Comparison of ENCODE assay signal across 8 mouse cellular contexts in the genomic region with DNA sequence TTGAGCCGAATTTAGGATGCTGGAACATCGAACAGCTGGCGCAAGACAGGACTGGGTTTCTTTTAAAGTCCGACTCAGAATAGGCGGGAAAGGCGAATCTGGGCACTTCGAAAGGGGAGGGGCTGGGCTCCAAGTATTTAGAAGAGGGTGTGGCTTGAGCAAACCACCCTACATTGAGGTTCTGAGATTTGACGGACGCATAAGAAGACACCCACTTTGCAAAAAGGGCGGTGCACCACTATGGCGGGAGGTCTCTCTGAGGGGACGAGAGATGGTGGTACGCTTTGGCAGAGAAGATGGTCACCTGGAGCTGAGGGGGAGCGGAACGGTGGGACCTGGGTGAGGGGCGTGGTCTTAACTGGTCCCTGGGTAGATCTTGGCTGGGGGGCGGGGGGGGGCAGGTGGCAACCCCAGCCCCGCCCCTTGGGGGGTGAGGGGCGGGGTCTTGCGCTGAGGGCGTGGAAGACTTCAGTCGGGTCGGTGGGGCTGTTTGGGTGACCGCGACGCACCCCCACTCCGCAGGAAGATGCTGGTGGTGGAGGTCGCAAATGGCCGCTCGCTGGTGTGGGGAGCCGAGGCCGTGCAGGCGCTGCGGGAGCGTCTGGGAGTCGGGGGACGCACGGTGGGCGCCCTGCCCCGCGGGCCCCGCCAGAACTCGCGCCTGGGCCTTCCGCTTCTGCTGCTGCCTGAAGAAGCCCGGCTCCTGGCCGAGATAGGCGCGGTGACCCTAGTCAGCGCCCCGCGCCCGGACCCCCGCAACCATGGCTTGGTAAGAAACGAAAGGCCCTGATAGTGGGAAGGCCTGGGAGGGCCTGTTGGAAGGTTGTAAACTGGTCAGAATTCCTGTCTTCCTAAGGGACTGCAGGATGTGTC. TPM values are rescaled to one million over a fixed set of nuclear protein-coding genes. Genes with fewer than 3 reads are reported as not detected.
DNase-seq lines count a peak whose midpoint lies in the region; ATAC-seq lines count a peak whose summit lies in the region.

No protein-coding gene starts in this region.

- H3K4me1 ChIP-seq in forebrain, embryonic 15.5 days: peaks cover 33% of the 10 kb centered on the region

- H3K4me2 ChIP-seq in forebrain, embryonic 15.5 days (replicated peaks): peak overlapping the region; percentile 85

- peak; percentile 4; the same call in 1 of the 2 replicates for ATAC-seq in cerebellum, adult (ENCODE audit: insufficient number of reproducible peaks, low FRiP score, low TSS enrichment)
- peak; percentile 30 for ATAC-seq in forebrain, embryonic 15.5 days (replicated peaks)
- peak; percentile 42 to 49; a peak in 3 of 4 replicates for ATAC-seq in hematopoietic stem cell, adult 5-6 weeks (replicated peaks in 1 of 2; ENCODE audit: insufficient read depth in 1 of 2, low FRiP score in 2 of 2, low TSS enrichment in 1 of 2, low read depth in 1 of 2, poor library complexity in 2 of 2, severe bottlenecking in 2 of 2)

- peak; percentile 93 for DNase-seq in Muller cell, postnatal 12 days (ENCODE audit: inconsistent ontology term)
- DNase-seq in layer of hippocampus, adult 9-11 months: peak; percentile 68
- peak; percentile 87 for DNase-seq in lung, postnatal 36 days
- peak; percentile 16 for DNase-seq in retina, adult 2 months (ENCODE audit: low read depth, low spot score)
- DNase-seq in thymus, postnatal 36 days: peak; percentile 58 to 66

- peak overlapping the region; percentile 80 for H3K4me3 ChIP-seq in forebrain, embryonic 15.5 days

- no peaks in the 10 kb centered on the region for H3K9me3 ChIP-seq in forebrain, embryonic 15.5 days

- peak overlapping the region; percentile 92 for H3K9ac ChIP-seq in forebrain, embryonic 15.5 days (replicated peaks)

- H3K36me3 ChIP-seq in forebrain, embryonic 15.5 days: peaks cover 37% of the 10 kb centered on the region

- H3K27me3 ChIP-seq in forebrain, embryonic 15.5 days: no peaks in the 10 kb centered on the region

- under 1% methylated on average over 45 of the region's 55 CpGs for WGBS in forebrain, embryonic 15.5 days

- H3K27ac ChIP-seq in forebrain, embryonic 15.5 days (replicated peaks): peak overlapping the region; percentile 93

RNA-seq across cellular contexts. Expression of gene Mboat7, which starts 1.0 kb away (rescaled TPM):
- 54.8 and 66.7 TPM in 2 replicates for polyA plus RNA-seq in forebrain, embryonic 15.5 days (2015; fragmentation: Nextera tagmentation; extraction: Ambion mirVana)
- total RNA-seq in hematopoietic stem cell, adult 5-6 weeks (2017): 25.3 and 28.2 TPM in 2 replicates

RNA-seq across cellular contexts. Expression of gene Tsen34, which starts 1.6 kb away (rescaled TPM):
- 247 and 254 TPM in 2 replicates for polyA plus RNA-seq in forebrain, embryonic 15.5 days (2015; fragmentation: Nextera tagmentation; extraction: Ambion mirVana)
- 29.4 and 41.6 TPM in 2 replicates for total RNA-seq in hematopoietic stem cell, adult 5-6 weeks (2017)

RNA-seq across cellular contexts. Expression of gene Rps9, which starts 9.5 kb away (rescaled TPM):
- 995 and 1,054 TPM in 2 replicates for polyA plus RNA-seq in forebrain, embryonic 15.5 days (2015; fragmentation: Nextera tagmentation; extraction: Ambion mirVana)
- 1,808 and 2,399 TPM in 2 replicates for total RNA-seq in hematopoietic stem cell, adult 5-6 weeks (2017)

RNA-seq across cellular contexts. Expression of gene Tmc4, which starts 17.0 kb away (rescaled TPM):
- polyA plus RNA-seq in forebrain, embryonic 15.5 days (2015; fragmentation: Nextera tagmentation; extraction: Ambion mirVana): 2.6 and 3.1 TPM in 2 replicates
- 6.4 and 6.7 TPM in 2 replicates for total RNA-seq in hematopoietic stem cell, adult 5-6 weeks (2017)

RNA-seq across cellular contexts. Expression of gene Pirb, which starts 25.9 kb away (rescaled TPM):
- 0.27 and 0.33 TPM in 2 replicates for polyA plus RNA-seq in forebrain, embryonic 15.5 days (2015; fragmentation: Nextera tagmentation; extraction: Ambion mirVana)
- total RNA-seq in hematopoietic stem cell, adult 5-6 weeks (2017): 5.6 and 14.5 TPM in 2 replicates

Comparison
In these comparisons a context has a peak if more than half of its experiments do, and no peak if none do; other contexts are left out.
1. Peak in every context shown above with its lines: DNase-seq, ATAC-seq, H3K4me3 ChIP-seq and H3K27ac ChIP-seq.
2. DNase-seq: peak in every context shown above with its lines; median percentile 93 in Muller cell, postnatal 12 days; 87 in lung, postnatal 36 days; 68 in layer of hippocampus, adult 9-11 months; 62 in thymus, postnatal 36 days; 16 in retina, adult 2 months.